Comparison of ENCODE assay signal across 9 mouse cellular contexts in the genomic region with DNA sequence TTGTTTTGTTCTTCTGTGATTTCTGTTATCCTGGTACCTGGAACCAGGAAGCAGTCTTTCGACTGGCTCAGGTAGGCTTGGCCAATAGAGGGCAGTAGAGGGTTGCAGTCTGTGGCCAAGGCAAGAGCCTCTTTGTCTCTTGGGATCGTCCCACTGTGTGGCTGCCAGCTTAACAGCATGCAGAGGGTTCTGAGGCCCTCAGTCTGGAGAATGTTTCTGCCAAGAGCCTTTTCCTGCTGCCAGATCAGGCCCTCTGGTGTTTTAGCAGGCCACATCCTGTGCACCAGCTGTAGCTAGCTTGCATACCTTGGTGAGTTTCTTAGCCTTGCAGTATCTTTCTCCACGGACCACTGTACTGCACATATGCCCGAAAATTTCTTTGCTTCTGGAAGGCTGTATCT.
DNase-seq lines count a peak whose midpoint lies in the region; ATAC-seq lines count a peak whose summit lies in the region.
"Had no signal": no experiment of that assay in that cellular context is flagged by ENCODE, and none has a peak within 500 bp of the region (broad histone marks: within the 10 kb centered on the region; RNA-seq: fewer than 3 reads in every experiment).

No protein-coding gene starts in this region.

- no peaks in the 10 kb centered on the region for H3K36me3 ChIP-seq in hindbrain, embryonic 14.5 days (replicated peaks; ENCODE audit: control insufficient read depth, insufficient read depth)

- H3K4me3 ChIP-seq in hindbrain, embryonic 14.5 days (replicated peaks; ENCODE audit: low read length), result no peak overlapping the region

- H3K9me3 ChIP-seq in hindbrain, embryonic 14.5 days (ENCODE audit: control insufficient read depth, low read length), result no peaks in the 10 kb centered on the region

- WGBS in hindbrain, embryonic 14.5 days, result 26% methylated on average over 4 of the region's 4 CpGs

- no peak overlapping the region for H3K4me2 ChIP-seq in hindbrain, embryonic 14.5 days (replicated peaks)

- H3K9ac ChIP-seq in hindbrain, embryonic 14.5 days, result no peak overlapping the region

- ATAC-seq in hindbrain, embryonic 14.5 days (ENCODE audit: low FRiP score), result peak; percentile 92
- ATAC-seq in activated CD4-positive, CD25-positive, alpha-beta regulatory T cell, adult 4 months, result no peak

- H3K4me1 ChIP-seq in hindbrain, embryonic 14.5 days (replicated peaks; ENCODE audit: control insufficient read depth, insufficient read depth, low read length), result no peaks in the 10 kb centered on the region

- peak; percentile 80 for DNase-seq in ZHBTc4 (ENCODE audit: low read depth, low spot score)
- DNase-seq in cerebellum, adult 9-11 months, result peak; percentile 96
- peak; percentile 28 to 48 for DNase-seq in frontal cortex, postnatal 14 days (ENCODE audit: low spot score in 2 of 2)
- peak; percentile 87 for DNase-seq in hindbrain, embryonic 14.5 days (ENCODE audit: low spot score)
- DNase-seq in layer of hippocampus, postnatal 14 days (ENCODE audit: low spot score in 2 of 2), result peak; percentile 68 to 88
- DNase-seq in lung, postnatal 25 days (ENCODE audit: low spot score), result peak; percentile 43
- peak; percentile 80 for DNase-seq in right cerebral cortex, postnatal 10 days (ENCODE audit: low spot score in 2 of 2)

- no peaks in the 10 kb centered on the region for H3K27me3 ChIP-seq in hindbrain, embryonic 14.5 days (ENCODE audit: control insufficient read depth, insufficient read depth, low read length)

- H3K27ac ChIP-seq in hindbrain, embryonic 14.5 days, result no peak overlapping the region
- H3K27ac ChIP-seq: macrophage had no signal

Comparison
In these comparisons a context has a peak if more than half of its experiments do, and no peak if none do; other contexts are left out.
1. DNase-seq: peak in every context shown above with its lines; median percentile 96 in cerebellum, adult 9-11 months; 87 in hindbrain, embryonic 14.5 days; 80 in ZHBTc4; 80 in right cerebral cortex, postnatal 10 days; 78 in layer of hippocampus, postnatal 14 days; 43 in lung, postnatal 25 days; 38 in frontal cortex, postnatal 14 days.